Mouse (Mus musculus) neural tube, embryonic 10.5 days (tissue): ENCODE data around the gene 9530003J23Rik.

Experiments used
- DNase-seq: peaks from one replicate; pipeline ENCODE4 v3.0.0-alpha.2; 2017; ENCODE audit warnings: low spot score; ENCODE audit errors: extremely low spot score

9530003J23Rik gene

GRCm38 (mm10) chr10:117185399-117186089, 53.0 kb downstream of the 9530003J23Rik start:
- no peak for DNase-seq
